Mouse (Mus musculus) left cerebral cortex, postnatal 36 days (tissue): ENCODE results near the gene Zfp956. TPM values are rescaled to one million over a fixed set of nuclear protein-coding genes. Genes with fewer than 3 reads are reported as not detected.
A peak's percentile ranks its signal among the peaks of the same experiment; 100 is the strongest.
"Not testable (repeated sequence)": the region's sequence is repeated elsewhere in the genome, so short reads cannot be mapped to it uniquely, and the experiment has no call there.

Experiments used
- DNase-seq, 2 experiments: peaks; one replicate each; pipeline ENCODE4 v3.0.0; 2021 to 2022; ENCODE audit warnings: low spot score in 2 of 2, mixed read lengths in 1 of 2
- intact Hi-C: fragments of 180-260 bp; cut with DNase I; formaldehyde crosslinking; loops from one replicate; pipeline ENCODE4 v1.15.1; 2025
- total RNA-seq, 2 experiments: library from RNA; stranded (reverse); gene quantifications; 2 replicates each; pipeline ENCODE4 v1.2.3; 2021

Zfp956 gene
- total RNA-seq, 2 experiments from 2014 or later = 19.8 to 20.8 TPM

DNA sequence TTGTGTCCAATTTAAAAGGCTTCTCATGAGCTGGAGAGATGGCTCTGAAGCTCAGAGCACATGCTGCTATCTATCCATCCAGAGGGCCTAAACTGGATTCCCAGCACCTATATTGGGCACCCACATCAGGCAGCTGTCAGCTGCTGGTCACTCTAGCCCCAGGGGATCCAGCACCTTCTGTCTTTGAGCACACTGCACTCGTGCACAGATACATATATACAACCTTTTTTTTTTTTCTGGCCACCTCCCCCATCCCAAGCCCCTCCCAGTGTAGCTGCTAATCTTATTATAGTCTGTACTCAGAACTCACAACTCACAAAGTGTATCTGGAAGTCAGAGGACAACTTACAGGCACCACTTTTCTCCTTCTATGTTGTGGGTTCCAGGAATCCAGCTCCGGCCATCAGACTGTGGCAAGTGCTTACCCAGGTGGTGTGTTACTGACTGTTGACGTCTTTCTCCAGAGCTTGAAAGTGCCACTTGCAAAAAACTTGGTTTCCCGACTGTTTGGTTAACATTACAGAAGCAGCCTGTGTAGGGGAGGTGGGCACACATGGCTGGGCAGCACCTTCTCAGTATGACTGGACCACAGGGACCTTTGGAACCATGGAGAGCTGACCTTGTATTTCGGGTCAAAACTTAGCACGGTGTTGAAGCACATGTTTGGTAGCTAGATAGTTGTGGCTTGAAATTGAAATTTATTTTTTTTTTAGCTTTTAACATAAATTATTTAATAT, 7.7 kb downstream of the Zfp956 start:
- intact Hi-C loops = no loop called here

DNA sequence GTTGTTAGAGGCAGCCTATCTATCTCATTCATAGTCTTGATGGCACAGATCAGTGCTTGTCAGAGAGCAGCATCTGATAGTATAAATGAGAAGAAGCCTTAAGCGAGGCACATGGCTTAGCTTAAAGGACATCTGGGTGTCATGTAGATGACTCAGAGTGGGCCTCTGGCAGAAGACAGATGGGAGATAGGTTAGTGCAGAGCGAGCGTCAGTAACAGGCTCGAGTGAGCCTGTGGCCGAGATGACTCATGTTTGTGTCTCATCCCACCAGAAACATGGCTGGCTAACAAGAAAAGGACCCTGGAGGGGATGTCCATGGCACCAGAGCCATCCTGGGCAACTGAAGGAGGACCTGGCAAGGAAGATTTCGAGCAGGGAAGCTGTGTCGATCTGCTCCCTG, 9.9 kb downstream of the Zfp956 start:
- intact Hi-C loops = no loop called here
- DNase-seq = no peak

More for the DNA sequence above, 7.7 kb downstream of the Zfp956 start:
- DNase-seq = no peak

DNA sequence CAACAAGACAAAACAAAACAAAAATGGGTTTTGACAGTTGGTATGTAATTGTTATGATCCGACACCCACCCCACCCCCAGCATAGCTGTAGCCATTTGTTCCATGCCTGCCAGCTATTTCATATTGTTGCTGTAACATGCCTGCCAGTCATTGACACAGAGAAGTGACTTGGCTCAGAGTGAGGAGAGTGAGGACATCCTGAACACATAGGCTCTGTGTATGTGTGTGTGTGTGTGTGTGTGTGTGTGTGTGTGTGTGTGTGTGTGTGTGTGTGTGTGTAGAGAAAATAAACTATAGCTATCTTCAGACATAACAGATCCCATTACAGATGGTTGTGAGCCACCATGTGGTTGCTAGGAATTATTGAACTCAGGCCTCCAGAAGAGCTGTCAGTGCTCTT, 15.0 kb downstream of the Zfp956 start:
- DNase-seq, intact Hi-C loops: not testable (repeated sequence)

DNA sequence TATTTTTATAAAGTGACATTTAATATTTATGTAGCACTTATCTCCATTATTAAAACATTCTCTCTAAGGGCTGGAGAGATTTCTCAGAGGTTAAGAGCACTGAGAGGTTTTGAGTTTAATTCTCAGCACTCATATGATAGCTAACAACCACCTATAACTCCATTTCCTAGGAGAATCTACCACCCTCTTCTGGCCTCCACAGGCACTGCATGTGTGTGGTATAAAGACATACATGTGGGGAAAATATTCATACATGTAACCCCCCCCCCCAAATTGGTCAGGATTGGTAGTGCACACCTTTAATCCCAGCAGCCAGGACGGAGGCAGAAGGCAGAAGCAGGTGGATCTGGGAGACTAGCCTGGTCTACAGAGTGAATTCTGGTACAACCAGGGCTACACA, 21.4 kb downstream of the Zfp956 start:
- DNase-seq = no peak
- intact Hi-C loops = no loop called here

DNA sequence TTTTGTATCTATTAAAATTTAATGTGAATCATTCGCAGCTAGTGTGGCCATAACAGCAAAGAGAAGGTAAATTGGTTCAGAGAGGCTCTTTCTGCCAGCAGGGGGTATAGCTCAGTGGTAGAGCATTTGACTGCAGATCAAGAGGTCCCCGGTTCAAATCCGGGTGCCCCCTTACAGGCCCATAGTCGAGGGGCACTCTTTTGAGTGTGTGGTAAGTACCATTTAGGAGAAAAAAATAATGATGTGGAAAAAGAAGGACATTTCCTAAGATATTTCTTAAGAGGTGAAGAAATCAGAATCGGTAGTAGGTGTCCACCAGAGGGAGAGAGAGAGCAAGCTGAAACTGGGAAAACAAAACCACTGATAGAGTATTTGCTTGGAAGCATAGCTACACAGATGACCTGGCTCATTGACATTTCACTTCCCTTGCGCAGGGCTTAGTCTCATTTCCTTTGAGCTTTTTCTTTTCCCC, 25.7 kb downstream of the Zfp956 start:
- peak; percentile 65 to 69 for DNase-seq
- intact Hi-C loops = no loop called here

DNA sequence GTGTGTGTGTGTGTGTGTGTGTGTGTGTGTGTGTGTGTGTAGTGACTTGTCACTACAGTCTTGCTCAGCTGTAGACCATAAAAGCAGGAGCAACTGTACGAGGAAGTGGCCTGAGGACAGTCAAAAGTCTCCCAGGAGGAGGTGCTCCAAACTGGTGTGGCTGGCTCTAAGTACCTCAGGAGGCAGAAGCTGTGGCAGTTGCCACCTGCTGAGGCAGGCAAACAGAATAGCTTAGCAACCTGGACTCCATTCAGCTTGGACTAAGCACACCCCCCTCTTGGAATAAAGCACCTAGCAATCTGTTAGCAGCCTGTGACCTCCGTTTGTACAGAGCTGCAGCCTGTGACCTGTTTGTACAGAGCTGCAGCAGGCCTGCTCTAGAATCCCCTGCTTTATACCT, 30.7 kb downstream of the Zfp956 start:
- intact Hi-C loops = no loop called here
- DNase-seq = no peak

DNA sequence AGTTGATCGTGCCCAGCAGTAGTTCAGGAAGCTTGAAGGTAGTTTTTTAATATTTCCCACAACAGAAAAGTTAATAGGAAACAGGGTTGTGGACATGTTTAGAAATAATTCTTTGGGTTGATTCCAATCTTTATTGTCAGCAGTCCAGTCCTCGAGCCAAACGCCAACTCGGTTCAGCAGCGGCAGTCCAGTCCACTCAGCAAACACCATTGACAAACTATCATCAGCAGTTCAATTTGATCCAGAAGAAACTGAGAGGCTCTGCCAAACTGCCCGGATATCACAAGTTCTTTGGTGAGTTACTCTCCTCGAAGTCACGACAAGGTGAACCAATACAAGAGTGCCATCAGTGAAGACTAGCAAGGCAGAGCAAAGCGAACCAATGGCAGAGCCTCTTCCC, 42.5 kb downstream of the Zfp956 start:
- intact Hi-C loops = no loop called here
- DNase-seq = no peak

DNA sequence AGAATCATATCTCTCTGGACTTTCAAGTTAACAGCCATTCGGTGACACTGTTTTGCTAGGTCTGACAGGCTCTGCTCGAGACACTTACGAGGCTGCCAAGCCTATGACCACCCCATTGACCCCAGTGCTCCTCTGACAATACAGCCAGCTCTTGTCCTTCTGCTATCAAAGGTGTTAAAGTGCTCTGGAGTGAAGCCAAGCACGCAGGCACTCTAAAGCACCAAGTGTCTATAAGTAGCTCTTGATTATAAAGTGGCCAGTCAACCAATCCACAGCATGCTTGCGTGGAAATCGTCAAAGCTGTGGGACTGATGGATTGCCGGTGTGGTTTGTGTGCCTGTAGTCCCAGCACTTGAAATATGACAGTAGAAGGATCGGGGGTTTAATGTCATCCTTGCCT, 57.5 kb downstream of the Zfp956 start:
- DNase-seq = no peak
- intact Hi-C loops = no loop called here

Other genes with a start within 250 kb of the Zfp956 start
- gene Pdia4, start 140.0 kb upstream of the Zfp956 start, total RNA-seq = 10 to 100 TPM; 45.3 to 70.1 TPM
- gene Zfp786, start 122.5 kb upstream of the Zfp956 start, total RNA-seq = 1 to 10 TPM; 5.5 TPM
- gene Zfp398, start 117.7 kb upstream of the Zfp956 start, total RNA-seq = 10 to 100 TPM; 19.9 to 23.0 TPM
- 10 to 100 TPM; 14.0 to 14.8 TPM for gene Zfp282, start 76.2 kb upstream of the Zfp956 start, total RNA-seq
- gene Zfp212, start 32.9 kb upstream of the Zfp956 start, total RNA-seq = 10 to 100 TPM; 16.6 to 19.5 TPM
- 10 to 100 TPM; 29.7 to 37.4 TPM for gene Zfp777, start 95.5 kb downstream of the Zfp956 start, total RNA-seq
- gene Zfp746, start 133.2 kb downstream of the Zfp956 start, total RNA-seq = 10 to 100 TPM; 31.3 to 32.5 TPM